Mouse (Mus musculus) T-helper 1 cell (primary cell): Measurements from ENCODE around the gene Gm13272.
"Not testable (repeated sequence)": the region's sequence is repeated elsewhere in the genome, so short reads cannot be mapped to it uniquely, and the experiment has no call there.

Experiments used
- in situ Hi-C: fragments of 300-600 bp; cut with MboI, MseI; formaldehyde crosslinking; loops from one replicate; pipeline ENCODE4 v1.15.1; 2025; ENCODE audit warnings: high pct_unique_total_duplicates

Gene Gm13272

DNA sequence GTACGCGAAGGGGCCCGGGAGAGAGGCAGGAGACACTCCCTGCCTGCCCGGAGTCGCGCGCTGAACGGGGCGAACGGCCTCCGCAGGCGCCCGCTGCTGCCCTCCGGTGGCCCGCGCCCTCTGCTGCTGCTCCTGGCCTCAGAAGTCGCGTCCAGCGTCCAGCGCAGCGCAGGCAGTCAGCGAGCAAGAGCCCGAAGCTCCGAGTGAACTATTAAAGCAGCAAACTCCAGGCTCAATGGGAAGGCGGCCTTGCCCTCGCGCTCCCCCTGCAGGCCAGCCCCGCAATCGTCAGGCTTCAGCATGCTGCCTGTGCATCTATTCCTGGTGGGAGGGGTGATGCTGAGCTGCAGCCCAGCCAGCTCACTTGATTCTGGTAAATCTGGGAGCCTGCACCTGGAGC, at the start of gene Gm13272:
Gm13272 (plus strand) TSS at position 301 of the 400 bp plus-strand sequence.
- in situ Hi-C loops: loop anchor here (25.0 kb wide), 1 partner anchor 767 kb away; no protein-coding TSS in a partner anchor

DNA sequence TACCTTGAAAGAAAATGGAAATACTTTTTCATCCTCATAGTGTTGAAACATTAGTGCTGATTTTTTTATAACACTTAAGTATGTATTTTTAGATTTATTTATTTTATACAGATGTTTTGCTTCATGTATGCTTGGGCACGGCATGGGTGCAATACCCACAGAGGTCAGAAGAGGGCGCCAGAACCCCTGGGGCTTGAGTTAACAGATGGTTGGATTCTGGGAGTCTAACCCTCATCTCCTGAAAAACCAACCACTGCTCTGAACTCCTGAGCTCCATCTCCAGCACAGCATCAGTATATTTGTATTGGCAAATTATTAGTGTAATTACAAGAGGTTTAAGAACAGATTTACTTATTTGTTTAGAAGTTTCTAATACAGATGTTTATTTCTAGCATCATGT, 41.2 kb upstream of the Gm13272 start:
- in situ Hi-C loops: loop anchor here (5.0 kb wide), 1 partner anchor 41 kb away; no protein-coding TSS in a partner anchor

DNA sequence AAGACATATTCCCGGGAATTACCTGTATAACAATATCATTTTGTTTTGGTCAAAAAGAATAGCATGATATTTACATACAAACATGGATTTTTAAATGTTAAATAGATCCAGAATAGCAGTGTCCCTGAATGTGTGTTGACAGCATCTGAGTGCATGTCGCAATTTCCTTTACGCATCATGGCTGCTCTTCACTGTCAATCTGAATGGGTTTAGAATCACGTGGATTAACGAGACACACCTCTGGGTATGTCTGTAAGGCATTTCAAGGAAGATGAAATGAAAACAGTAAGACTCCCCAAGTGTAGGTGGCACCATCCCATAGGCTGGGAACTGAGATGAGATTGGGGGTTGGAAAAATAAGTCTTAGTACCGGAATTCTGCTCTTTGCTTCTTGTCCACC, 40.6 kb upstream of the Gm13272 start:
- in situ Hi-C loops: loop anchor here (5.0 kb wide), 1 partner anchor 42 kb away; no protein-coding TSS in a partner anchor

DNA sequence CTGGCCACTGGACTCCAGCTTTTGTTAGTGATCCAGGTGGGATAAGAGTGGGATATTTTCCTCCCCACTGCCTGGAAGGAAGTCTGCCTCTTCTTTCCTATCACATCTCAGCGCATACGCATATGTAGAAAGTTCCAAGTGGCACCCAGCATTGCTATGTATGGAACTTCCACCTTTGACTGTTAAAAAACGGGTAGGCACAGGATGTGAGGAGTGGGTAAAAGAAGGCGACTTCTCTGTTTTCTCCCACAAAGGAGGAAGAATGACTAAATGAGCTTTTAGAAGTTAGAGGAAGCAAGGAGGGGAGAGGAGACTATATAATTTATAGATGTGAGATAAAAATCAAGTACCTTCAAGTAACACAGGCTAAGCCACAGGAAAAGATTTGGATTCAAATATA, 38.2 kb upstream of the Gm13272 start:
- in situ Hi-C loops: no loop called here

DNA sequence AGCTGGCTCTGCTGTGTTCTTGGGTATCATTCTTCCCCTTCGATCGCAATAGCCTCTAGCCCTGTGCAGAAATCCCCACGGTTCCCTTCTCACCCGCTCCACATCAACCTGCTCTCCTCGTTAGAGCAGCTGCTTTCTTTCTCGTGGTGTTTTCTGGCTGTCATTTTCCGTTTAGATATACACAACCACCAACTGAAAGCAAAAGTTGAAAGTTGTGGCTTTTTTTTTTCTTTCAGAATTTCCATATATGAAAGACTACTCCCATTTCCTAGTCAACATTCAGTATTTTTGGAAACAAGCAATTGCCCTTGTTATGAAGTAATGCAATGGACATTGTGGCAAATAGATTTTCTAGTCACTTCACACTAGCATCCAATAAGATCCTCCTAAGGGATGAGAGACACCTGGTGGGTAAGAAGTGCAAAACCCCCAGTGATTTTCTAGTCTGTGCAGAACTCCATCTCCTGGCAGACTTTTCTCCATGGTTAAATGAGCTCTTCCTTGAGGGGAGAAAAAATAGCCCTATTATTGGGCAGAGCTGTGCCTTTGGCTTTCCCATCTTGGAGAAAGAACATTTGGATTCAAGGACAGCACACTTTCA, 36.8 kb upstream of the Gm13272 start:
- in situ Hi-C loops: no loop called here

DNA sequence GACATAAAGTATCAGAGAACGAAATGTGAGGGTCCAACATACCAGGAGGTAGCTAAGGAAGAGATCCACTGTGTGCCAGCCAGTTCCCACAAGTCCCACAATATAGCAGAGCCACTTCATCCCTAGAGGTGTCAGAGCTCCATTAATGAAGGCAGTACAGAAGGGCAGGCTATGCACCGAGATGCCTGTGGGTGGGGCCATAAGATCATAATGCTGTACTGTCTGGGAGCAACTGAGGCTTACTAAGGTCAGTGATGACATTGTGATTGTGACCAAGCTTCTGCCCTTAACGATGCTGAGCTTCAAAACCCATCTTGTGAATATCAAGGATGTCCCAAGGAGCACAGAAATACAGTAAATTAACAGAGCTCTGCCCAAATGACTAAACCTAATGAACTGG, 35.4 kb upstream of the Gm13272 start:
- in situ Hi-C loops: no loop called here

DNA sequence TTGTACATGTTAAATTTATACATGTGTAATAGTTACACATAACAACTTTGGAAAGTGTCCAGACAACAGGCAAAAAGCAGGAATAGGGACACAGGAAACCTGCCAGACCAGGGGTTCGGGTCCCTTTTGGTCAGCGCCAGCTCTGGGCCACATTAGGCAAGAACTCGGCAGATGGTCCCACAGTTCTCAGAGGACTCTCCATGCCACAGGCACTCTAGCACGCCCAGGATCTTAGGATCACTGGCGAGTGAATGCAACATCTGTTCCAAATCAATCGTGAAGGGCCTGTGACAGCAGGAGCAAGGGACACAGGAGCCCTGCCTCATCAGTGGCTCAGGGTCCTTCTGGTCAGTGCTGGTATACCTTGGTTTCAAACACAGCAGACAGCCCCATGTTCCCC, 29.7 kb upstream of the Gm13272 start:
- in situ Hi-C loops: loop anchor here (5.0 to 10.0 kb wide), 2 partner anchors 37 to 1385 kb away; partner anchors contain the start of genes Gm13276 and Gm13277

DNA sequence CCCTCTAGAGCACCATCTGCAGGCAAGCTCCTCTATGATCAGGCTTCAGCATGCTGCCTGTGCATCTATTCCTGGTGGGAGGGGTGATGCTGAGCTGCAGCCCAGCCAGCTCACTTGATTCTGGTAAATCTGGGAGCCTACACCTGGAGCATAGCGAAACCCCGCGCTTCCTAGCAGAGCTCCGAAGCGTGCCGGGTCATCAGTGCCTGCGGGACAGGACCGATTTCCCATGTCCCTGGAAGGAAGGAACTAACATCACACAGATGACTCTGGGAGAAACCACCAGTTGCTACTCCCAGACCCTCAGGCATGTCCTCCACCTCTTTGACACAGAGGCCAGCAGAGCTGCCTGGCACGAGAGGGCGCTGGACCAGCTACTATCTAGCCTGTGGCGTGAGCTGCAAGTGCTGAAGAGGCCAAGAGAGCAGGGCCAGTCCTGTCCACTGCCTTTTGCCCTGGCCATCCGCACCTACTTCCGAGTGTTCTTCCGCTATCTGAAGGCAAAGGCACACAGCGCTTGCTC, 24.8 kb upstream of the Gm13272 start, which contains the start of gene Gm13271:
Gm13271 (plus strand) TSS at position 51 of the 523 bp plus-strand sequence.
- in situ Hi-C loops: loop anchor here (5.0 to 10.0 kb wide), 2 partner anchors 32 to 1390 kb away; partner anchors contain the start of genes Gm13276 and Gm13277

DNA sequence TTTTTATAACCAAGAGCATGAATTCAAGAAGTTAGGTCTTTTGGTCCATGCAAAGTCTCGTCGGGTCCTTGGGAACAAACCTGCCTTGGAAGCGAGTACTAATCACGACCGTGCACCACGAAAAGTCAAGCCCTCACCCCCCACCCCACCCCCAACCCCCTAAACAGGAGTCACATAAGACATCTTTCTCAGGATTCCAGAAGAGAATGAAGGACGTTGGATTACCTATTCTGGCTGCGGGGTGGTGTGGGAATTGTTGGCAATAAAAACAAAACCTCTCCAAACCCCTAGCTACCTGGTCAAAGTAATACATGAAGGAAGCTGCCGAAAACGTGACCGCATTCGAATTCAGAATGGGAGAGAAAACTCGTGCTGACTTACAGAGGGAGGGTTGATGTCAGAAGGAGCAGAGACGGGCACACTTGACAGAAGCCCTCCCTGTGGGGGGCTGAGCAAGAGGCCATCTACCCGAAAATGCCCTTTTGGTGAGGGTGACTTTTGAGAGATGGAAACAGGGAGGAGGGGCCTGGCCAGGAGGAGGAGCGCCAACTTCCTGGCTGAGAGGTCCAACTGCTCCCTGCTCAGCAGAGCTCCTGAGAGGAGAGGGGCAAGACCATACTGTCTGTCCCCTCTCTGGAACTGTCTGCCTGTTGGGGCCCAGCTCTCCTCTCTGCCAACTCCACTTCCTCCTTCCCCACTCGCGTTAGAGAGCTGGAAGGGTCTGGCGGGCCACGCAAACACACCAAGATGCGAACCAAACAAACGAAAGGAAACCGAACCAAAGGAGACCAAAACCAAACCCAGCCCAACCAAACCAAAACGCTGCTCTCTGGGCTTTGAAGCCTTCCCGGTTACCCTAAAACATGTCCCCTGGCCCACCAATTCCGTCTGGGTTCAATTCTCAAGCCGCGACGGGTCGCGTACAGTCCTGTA, 22.8 kb upstream of the Gm13272 start:
- in situ Hi-C loops: loop anchor here (10.0 kb wide), 1 partner anchor 1392 kb away; no protein-coding TSS in a partner anchor

DNA sequence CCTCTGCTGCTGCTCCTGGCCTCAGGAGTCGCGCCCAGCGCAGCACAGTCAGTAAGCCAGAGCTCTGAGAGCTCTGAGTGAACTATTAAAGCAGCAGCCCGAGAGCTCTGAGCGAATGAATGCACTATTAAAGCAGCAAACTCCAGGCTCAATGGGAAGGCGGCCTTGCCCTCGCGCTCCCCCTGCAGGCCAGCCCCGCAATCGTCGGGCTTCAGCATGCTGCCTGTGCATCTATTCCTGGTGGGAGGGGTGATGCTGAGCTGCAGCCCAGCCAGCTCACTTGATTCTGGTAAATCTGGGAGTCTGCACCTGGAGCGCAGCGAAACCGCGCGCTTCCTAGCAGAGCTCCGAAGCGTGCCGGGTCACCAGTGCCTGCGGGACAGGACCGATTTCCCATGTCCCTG, 22.0 kb upstream of the Gm13272 start:
- in situ Hi-C loops: loop anchor here (10.0 kb wide), 1 partner anchor 1393 kb away; no protein-coding TSS in a partner anchor

DNA sequence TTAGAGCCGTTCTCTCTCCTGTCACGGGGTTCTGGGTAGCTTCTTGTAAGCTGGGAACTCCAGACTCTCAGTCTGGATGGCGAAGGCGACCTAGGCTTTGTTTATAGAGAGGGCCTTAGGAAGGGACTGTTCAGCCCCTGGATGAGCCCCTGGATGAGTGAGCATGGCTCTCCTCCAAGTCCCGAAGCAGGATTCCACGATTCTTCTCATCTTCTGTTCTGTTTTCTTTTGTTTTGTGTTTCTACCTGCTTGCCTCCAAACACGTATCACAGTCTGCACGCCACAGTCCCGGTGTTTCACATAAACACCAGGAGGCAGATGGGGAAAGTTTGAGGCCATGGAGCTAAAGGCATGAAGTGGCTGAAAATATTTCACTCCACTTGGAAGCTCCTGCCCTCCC, 20.9 kb upstream of the Gm13272 start:
- in situ Hi-C loops: loop anchor here (10.0 kb wide), 1 partner anchor 1394 kb away; no protein-coding TSS in a partner anchor

DNA sequence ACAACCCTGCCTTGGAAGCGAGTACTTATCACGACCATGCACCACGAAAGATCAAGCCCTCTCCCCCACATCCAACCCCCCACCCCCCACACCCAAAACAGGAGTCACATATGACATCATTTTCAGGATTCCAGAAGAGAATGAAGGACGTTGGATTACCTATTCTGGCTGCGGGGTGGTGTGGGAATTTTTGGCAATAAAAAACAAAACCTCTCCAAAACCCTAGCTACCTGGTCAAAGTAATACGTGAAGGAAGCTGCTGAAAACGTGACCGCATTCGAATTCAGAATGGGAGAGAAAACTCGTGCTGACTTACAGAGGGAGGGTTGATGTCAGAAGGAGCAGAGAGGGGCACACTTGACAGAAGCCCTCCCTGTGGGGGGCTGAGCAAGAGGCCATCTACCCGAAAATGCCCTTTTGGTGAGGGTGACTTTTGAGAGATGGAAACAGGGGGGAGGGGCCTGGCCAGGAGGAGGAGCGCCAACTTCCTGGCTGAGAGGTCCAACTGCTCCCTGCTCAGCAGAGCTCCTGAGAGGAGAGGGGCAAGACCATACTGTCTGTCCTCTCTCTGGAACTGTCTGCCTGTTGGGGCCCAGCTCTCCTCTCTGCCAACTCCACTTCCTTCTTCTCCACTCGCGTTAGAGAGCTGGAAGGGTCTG, 19.9 kb upstream of the Gm13272 start, which contains the start of gene Gm13283:
Gm13283 (plus strand) TSS at position 510 of the 659 bp plus-strand sequence.
- in situ Hi-C loops: loop anchor here (10.0 kb wide), 1 partner anchor 1395 kb away; no protein-coding TSS in a partner anchor

DNA sequence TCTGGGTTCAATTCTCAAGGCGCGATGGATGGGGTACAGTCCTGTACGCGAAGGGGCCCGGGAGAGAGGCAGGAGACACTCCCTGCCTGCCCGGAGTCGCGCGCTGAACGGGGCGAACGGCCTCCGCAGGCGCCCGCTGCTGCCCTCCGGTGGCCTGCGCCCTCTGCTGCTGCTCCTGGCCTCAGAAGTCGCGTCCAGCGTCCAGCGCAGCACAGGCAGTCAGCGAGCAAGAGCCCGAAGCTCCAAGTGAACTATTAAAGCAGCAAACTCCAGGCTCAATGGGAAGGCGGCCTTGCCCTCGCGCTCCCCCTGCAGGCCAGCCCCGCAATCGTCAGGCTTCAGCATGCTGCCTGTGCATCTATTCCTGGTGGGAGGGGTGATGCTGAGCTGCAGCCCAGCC, 19.2 kb upstream of the Gm13272 start:
- in situ Hi-C loops: not testable (repeated sequence)

DNA sequence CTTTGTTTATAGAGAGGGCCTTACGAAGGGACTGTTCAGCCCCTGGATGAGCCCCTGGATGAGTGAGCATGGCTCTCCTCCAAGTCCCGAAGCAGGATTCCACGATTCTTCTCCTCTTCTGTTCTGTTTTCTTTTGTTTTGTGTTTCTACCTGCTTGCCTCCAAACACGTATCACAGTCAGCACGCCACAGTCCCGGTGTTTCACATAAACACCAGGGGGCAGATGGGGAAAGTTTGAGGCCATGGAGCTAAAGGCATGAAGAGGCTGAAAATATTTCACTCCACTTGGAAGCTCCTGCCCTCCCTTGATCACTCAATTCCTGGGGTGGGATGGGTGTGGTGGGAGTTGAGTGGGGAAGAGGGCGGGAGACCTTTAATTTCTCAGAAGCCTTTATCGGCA, 17.9 kb upstream of the Gm13272 start:
- in situ Hi-C loops: not testable (repeated sequence)

DNA sequence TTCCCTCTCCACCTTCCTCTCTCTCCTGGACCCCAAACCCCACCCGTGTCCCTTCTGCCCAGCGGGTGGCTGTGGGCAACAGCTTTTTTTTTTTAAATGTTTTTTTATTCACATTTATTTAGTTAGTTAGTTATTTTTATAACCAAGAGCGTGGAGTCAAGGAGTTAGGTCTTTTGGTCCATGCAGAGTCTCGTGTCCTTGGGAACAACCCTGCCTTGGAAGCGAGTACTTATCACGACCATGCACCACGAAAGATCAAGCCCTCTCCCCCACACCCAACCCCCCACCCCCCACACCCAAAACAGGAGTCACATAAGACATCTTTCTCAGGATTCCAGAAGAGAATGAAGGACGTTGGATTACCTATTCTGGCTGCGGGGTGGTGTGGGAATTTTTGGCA, 17.3 kb upstream of the Gm13272 start:
- in situ Hi-C loops: not testable (repeated sequence)

DNA sequence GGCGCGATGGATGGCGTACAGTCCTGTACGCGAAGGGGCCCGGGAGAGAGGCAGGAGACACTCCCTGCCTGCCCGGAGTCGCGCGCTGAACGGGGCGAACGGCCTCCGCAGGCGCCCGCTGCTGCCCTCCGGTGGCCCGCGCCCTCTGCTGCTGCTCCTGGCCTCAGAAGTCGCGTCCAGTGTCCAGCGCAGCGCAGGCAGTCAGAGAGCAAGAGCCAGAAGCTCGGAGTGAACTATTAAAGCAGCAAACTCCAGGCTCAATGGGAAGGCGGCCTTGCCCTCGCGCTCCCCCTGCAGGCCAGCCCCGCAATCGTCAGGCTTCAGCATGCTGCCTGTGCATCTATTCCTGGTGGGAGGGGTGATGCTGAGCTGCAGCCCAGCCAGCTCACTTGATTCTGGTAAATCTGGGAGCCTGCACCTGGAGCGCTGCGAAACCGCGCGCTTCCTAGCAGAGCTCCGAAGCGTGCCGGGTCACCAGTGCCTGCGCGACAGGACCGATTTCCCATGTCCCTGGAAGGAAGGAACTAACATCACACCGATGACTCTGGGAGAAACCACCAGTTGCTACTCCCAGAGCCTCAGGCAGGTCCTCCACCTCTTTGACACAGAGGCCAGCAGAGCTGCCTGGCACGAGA, 16.1 kb upstream of the Gm13272 start:
- in situ Hi-C loops: not testable (repeated sequence)

DNA sequence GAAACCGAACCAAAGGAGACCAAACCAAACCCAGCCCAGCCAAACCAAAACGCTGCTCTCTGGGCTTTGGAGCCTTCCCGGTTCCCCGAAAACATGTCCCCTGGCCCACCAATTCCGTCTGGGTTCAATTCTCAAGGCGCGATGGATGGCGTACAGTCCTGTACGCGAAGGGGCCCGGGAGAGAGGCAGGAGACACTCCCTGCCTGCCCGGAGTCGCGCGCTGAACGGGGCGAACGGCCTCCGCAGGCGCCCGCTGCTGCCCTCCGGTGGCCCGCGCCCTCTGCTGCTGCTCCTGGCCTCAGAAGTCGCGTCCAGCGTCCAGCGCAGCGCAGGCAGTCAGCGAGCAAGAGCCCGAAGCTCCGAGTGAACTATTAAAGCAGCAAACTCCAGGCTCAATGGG, 6.1 kb upstream of the Gm13272 start, which contains the start of gene Gm13290:
Gm13290 (plus strand) TSS at position 301 of the 400 bp plus-strand sequence.
- in situ Hi-C loops: loop anchor here (5.0 kb wide), 1 partner anchor 34 kb away; the partner anchor contains the start of gene Gm13288

DNA sequence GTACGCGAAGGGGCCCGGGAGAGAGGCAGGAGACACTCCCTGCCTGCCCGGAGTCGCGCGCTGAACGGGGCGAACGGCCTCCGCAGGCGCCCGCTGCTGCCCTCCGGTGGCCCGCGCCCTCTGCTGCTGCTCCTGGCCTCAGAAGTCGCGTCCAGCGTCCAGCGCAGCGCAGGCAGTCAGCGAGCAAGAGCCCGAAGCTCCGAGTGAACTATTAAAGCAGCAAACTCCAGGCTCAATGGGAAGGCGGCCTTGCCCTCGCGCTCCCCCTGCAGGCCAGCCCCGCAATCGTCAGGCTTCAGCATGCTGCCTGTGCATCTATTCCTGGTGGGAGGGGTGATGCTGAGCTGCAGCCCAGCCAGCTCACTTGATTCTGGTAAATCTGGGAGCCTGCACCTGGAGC, 3.0 kb upstream of the Gm13272 start, which contains the start of gene Gm13289:
Gm13289 (plus strand) TSS at position 301 of the 400 bp plus-strand sequence.
- in situ Hi-C loops: loop anchor here (25.0 kb wide), 1 partner anchor 764 kb away; no protein-coding TSS in a partner anchor

DNA sequence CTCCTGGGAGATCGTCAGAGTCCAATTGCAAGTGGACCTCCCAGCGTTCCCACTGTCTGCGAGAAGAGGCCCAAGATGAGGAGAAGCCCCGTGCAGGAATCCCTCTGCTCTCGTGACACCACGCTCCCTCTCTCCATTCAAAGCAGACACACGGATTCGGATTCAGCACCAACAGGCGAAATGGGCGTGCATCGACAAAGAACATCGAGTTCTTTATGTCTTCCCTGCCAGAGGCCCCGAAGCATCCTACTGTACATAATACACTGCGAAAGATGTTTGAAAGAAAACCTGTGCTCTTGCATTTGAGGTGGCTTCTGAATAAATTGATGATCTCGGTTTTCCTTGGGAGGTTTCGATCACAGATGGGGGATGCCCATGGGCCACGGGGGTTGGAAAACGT, 670 bp downstream of the Gm13272 start:
- in situ Hi-C loops: loop anchor here (25.0 kb wide), 1 partner anchor 768 kb away; no protein-coding TSS in a partner anchor

DNA sequence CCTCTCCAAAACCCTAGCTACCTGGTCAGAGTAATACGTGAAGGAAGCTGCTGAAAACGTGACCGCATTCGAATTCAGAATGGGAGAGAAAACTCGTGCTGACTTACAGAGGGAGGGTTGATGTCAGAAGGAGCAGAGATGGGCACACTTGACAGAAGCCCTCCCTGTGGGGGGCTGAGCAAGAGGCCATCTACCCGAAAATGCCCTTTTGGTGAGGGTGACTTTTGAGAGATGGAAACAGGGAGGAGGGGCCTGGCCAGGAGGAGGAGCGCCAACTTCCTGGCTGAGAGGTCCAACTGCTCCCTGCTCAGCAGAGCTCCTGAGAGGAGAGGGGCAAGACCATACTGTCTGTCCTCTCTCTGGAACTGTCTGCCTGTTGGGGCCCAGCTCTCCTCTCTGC, 2.2 kb downstream of the Gm13272 start, which contains the start of gene Ifnz:
Ifnz (plus strand) TSS at position 301 of the 400 bp plus-strand sequence.
- in situ Hi-C loops: loop anchor here (25.0 kb wide), 1 partner anchor 770 kb away; no protein-coding TSS in a partner anchor
